Mouse (Mus musculus) forelimb bud, embryonic 11.5 days (tissue): Measurements from ENCODE around the gene Srgap3.

Experiments used
- DNase-seq: peaks from one replicate; pipeline ENCODE4 v3.0.0-alpha.2; 2012; ENCODE audit warnings: low read depth, low spot score

The Srgap3 gene

GRCm38 (mm10) chr6:112946895-112947436 is at the start of gene Srgap3:
Srgap3 (minus strand) TSS chr6:112947266.
- peak; percentile 81 for DNase-seq

DNA sequence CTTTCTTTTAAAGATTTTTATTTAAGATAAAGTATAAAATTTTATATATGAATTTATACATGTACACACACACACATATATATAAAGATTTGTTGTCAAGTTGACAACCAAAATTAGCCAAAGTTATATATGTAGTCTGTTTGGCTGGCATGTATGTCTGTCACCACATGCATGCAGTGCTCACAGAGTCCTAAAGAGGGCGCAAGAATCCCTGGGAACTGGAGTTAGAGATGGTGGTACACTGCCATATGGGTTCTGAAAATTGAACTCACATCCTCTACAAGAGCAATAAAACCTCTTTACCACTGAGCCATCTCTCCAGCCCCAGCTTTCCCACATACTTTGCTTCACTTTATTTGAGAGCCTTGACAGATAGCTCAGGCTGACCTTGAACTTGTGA is 48.6 kb upstream of the Srgap3 start:
- no peak for DNase-seq

GRCm38 (mm10) chr6:112990119-112990518 is 43.1 kb upstream of the Srgap3 start:
- DNase-seq: no peak

DNA sequence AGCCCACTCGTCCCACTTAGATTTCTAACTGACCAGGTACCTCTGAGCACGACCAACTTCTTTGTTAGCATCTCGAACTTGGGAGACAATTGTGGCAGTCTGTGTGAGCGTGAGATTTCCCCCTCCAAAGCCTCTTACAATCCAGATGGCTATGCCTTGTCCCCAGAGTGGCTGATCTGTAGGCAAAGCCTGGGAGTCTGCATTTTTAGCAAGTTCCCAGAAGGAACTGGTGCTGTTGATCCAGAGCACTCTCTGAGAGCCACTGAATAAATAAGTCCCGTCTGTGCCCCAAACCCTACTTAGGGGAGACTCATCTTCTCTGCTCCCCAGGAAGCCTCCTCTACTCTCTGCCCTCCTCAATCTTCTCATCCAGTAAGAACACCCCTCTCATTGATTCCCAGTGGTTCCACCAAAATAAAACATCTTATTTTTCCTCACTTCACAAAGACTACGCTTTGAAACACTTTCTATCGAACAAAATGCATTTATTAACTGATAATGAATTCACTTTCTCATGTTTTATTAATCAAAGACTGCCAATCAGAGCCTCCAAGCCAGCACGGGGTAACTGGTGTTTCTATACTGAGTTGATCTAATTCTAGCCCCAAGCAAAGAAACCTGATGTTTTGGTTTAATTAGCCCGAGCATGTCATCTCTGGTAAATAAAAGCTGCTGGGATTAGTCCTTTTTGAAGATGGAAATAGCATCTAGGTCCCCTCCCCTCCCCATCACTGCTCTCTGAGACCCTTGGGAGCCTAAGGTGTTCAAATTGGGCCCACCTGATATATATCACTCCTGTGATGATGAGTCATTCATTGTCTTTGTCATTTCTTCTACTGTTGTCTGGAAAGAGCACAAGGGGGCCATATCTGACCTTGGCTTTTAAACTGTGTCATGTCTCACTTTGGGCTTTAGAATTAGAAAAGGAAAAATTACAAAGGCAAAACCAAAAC is 38.6 kb upstream of the Srgap3 start:
- no peak for DNase-seq

DNA sequence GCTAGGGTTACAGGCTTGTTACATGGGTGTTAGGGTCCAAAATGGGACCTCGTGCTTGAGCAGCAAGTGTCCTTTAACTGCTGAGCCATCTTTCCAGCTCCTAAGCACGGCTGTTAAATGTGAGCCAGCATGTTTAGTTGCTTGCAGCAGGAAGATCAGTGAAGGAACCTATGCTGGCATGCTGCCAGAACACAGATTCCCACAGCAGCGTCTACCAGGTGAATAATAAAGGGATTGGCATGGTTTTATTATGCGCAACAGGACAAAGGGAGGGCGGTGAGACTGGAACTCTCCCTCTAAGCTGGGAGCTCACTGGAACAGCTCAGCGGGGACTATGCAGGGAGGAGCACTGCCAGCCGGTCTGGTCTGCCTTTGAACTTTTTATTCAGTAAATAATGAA is 35.2 kb upstream of the Srgap3 start:
- DNase-seq: no peak

DNA sequence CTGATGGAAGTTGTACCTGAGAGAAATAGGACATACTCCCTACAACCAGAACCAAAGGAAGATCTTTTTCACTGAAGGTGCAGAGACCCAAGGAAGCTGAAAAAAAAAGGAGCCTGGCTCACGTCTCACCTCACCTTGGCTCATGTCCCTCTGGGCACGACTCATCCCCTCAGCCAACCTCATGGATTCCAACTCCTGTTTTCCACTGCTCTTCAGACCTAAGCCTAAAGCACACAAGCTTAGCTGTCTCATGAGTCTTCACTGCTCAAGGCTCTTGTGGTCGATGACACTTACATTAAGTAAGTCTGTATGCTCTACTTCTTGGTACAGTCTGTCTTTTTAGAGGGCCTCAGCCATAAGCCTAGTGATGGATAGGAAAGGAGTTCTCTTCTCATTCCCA is 31.9 kb upstream of the Srgap3 start:
- no peak for DNase-seq

DNA sequence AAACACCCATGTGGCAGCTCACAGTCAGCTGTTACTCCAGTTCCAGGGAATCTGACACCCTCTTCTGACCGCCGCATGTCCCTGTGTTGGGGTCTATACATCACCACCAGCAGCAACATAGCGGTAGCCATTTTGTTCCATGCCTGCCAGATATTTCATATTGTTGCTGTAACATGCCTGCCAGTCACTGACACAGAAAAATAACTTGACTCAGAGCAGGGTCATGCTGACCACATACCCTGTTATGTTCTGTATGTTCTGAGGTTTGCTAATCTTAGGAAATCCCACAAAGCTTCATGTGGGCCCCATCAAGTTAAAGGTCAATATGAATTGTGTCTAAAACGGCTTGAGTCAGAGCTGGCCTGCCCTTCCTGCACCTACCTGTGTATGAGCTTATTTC is 30.2 kb upstream of the Srgap3 start:
- DNase-seq: no peak

GRCm38 (mm10) chr6:112976541-112976940 is 29.5 kb upstream of the Srgap3 start:
- no peak for DNase-seq

DNA sequence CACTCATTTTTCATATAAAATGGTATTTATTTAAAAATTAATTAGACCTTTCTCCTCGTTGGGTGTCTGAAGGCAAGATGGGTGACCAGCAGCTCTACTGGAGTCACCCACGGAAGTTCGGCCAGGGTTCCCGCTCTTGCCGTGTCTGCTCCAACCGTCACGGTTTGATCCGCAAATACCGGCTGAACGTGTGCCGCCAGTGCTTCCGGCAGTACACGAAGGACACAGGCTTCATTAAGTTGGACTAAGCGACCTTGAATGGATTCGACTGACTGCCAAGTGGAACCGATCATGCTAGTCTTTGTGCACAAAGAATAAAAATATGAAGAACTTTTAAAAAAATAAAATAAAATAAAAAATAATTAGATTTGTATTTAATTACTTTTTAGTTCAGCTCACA is 29.1 kb upstream of the Srgap3 start:
- no peak for DNase-seq

DNA sequence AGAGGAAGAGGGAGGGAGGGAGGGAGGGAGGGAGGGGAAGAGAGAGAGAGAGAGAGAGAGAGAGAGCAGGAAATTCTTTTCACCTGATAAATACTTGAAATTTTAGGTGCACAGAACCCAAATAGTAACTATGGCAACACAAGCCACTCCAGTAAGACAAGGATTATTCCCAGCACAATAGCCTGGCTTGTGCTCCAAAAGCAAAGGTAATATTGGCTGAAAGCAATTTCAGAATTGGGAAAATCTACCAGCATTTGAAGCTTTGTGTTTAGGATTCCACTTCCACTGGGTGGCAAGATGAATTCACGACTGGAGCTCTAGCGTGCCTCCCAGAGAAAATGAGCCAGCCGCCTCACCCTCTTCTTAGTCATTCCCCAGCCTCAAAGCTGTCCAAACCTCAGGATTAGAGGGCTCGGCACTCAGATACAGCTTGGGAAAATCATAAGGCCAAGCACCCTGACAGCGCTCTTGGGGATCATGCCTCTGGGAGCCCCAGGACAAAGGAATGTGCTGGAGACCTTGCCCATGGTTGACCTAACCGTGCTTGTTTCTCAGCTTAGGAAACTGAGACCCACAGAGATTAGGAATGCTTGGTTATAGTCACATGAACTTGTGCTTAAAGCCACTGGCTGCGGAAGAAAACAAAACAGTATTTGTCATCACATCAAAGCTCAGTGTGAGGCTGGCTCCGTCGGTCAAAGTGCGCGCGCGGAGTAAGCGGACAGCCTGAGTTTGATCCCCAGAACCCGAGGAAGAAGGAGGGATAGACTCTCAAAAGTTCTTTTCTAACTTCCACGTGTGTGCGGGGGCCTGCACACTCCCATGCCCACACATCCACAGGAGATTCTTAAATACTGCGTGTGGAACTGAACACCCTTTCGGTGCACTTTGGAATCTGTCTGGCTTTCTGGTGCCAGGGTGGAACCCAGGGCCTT is 27.0 kb upstream of the Srgap3 start:
- DNase-seq: no peak

- DNase-seq: peak; percentile 72
Measured at GRCm38 (mm10) chr6:112972858-112973631, 26.0 kb upstream of the Srgap3 start.

DNA sequence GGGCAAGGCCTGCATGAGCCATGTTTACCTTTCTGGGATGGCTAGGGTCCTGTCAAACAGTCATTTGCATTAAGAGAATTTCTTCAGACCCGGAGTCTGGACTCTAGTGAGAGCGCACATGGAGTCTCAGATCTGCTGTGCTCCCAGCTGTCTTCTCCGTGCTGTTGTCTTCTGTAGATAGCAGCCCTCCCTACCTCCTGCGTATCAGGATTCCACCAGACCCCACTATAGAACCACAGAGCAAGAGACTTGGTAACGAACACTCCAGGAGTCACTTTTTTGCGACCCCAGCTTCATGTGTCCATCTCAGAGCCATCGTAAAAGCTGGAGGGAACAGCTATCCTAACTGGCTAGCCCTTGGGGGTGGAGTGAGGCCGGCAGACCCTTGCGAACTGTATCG is 25.1 kb upstream of the Srgap3 start:
- no peak for DNase-seq

GRCm38 (mm10) chr6:112971116-112971768 is 24.2 kb upstream of the Srgap3 start:
- DNase-seq: no peak

GRCm38 (mm10) chr6:112967359-112967758 is 20.3 kb upstream of the Srgap3 start:
- DNase-seq: no peak

GRCm38 (mm10) chr6:112958360-112958759 is 11.3 kb upstream of the Srgap3 start:
- no peak for DNase-seq

DNA sequence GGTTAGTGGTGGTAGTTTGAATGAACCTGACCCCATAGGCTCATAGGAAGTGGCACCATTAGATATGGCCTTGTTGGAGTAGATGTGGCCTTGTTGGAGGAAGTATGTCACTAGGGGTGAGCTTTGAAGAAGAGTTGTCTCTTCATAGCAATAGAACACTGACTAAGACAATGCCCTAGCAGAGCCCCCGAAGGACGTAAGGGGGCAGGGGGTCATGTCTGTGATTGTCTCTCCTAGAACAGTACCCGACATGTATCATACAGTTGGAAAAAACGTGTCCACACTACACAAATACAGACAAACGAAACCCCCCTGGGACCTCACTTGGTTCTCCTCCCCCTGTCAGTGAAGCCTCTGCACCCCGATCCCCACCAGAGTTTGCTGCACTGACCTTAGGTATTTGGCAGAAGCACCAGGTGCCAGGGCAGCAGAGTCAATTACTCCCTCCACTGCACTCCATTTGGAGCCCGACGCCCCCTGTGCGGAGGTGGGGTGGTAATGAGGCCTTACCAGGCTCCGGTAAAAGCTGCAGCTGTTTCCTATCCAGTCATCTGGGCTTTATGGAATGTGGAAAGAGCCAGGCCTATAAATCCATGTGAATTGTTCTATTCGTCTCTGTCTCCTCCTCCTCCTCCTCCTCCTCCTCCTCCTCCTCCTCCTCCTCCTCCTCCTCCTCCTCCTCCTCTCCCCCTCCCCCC is 10.7 kb upstream of the Srgap3 start:
- DNase-seq: peak; percentile 77

- no peak for DNase-seq
Measured at GRCm38 (mm10) chr6:112955773-112956172, 8.7 kb upstream of the Srgap3 start.

- DNase-seq: no peak
Measured at GRCm38 (mm10) chr6:112953905-112954304, 6.8 kb upstream of the Srgap3 start.

GRCm38 (mm10) chr6:112951254-112951653 is 4.2 kb upstream of the Srgap3 start:
- no peak for DNase-seq
